Mouse (Mus musculus) T-cell, adult 2 months (primary cell): ENCODE data around the gene Gm27029.
"Not testable (repeated sequence)": the region's sequence is repeated elsewhere in the genome, so short reads cannot be mapped to it uniquely, and the experiment has no call there.

Experiments
- DNase-seq: peaks from one replicate; pipeline ENCODE4 v3.0.0; 2022; ENCODE audit warnings: low spot score

Gm27029 gene

GRCm38 (mm10) chr11:101455627-101456026, 31.0 kb upstream of the Gm27029 start:
- DNase-seq = no peak

GRCm38 (mm10) chr11:101454702-101455101, 30.1 kb upstream of the Gm27029 start:
- DNase-seq = no peak

DNA sequence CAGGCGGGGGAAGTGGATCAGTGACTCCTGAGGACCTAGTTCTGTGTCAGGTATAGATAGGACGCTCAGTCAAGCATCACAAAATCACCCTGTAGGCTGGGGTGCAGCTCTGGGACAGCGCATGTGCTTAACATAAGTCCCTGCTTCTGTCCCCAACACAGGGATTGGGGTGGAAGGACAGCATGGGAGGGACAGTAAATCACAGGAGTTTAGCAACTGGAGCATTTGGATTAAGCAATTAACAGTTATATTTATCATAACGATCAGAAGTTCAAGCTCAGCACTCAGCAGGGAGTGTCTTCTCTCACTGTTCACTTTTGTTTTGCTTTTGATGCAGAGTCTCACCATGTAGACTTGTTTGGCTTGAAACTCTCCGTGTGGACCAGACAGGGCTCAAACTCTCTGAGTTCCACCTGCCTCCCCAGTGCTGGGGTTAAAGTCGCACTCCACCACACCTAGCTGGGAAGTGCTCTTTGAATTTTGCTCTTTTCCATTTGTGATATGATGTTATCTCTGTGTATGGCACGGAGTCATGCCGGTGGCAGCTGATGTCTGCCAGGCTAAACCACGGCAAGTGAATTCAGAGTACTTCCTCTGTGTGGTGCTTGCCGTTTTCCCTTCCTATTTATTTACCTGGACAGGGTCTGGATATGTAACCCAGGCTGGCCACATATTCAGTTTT, 27.6 kb upstream of the Gm27029 start:
- DNase-seq = no peak

DNA sequence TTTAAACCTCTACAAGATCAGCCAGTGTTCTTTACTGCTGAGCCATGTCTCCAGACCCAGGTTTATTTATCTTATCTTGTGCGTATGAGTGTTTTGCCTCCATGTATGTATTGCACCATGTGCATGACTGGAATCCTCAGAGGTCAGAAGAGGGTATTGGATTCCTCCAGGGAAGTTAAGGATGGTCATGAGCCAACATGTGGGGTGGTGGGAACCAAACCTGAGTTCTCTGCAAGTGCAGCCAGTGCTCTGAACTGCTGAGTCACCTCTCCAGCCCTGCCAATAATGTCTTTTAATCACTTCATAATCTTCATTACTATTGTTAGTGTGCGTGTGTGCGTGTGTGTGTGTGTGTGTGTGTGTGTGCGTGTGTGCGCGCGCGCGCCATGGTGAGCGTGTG, 26.9 kb upstream of the Gm27029 start:
- no peak for DNase-seq

- DNase-seq = peak; percentile 34
Measured at GRCm38 (mm10) chr11:101450394-101450793, 25.8 kb upstream of the Gm27029 start.

DNA sequence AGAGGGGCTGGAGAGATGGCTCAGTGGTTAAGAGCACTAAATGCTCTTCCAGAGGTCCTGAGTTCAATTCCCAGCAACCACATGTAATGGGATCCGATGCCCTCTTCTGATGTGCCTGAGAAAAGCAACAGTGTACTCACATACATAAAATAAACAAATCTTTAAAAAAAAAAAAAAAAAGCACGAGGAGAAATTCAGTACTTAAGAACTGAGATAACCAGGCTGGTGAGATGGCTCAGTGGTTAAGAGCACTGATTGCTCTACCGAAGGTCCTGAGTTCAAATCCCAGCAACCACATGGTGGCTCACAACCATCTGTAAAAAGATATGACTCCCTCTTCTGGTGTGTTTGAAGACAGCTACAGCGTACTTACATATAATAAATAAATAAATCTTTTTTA, 25.0 kb upstream of the Gm27029 start:
- DNase-seq = not testable (repeated sequence)

DNA sequence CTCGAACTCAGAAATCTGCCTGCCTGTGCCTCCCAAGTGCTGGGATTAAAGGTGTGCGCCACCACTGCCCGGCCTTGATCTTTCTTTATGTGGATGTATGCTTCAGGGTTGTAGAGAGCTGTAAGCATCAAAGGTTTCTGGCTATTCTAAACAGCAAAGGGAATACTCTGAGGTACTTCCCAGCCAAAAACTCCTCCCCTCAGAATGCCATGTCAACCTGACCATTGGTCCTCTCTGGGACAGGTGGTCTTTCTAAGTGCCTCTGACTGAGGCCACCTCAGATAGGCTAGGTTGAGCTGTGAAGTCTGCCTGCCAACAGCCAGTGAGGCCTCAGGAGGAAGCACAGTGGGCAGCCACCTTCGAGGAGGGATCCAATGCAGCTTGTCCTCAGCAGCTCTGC, 24.3 kb upstream of the Gm27029 start:
- no peak for DNase-seq

DNA sequence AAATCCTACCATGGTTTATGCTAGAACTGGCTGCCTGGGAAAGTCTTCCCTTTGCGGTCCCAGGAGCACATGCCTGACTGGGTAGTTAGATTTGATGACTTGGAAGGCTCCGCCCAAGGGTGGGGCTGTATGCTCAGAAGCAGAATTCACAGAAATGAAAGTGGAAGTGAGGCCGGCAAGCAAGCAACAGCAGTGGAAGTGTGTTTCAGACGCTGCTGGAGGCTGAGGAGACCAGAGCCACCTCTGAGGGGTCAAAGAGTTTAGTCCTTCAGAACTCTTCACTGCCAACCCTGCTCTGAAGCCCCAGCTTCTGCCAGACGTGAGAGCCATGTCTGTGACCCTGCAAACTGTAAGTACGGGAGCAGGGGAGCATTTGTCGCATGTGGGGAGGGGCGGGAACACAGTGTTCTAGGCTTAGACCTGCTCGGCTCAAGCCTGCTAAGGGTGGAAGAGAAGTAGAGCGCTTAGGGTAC, 23.7 kb upstream of the Gm27029 start, which contains the start of gene Ifi35:
TSS of gene Ifi35 (plus strand) at position 134 of the 473 bp plus-strand sequence.
- peak; percentile 82 for DNase-seq

GRCm38 (mm10) chr11:101447786-101448185, 23.2 kb upstream of the Gm27029 start:
- peak; percentile 28 for DNase-seq

DNA sequence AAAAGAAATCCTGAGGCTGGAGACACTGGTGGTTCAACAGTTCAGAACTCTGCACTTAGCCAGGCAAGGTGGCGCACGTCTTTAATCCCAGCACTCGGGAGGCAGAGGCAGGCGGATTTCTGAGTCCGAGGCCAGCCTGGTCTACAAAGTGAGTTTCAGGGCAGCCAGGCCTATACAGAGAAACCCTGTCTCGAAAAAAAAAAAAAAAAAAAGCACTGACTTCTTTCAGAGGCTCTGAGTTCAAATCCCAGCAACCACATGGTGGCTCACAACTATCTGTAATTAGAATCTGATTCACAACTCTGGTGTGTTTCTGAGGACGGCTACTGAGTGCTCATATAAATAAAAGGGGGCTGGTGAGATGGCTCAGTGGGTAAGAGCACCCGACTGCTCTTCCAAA, 22.3 kb upstream of the Gm27029 start:
- DNase-seq = not testable (repeated sequence)

- no peak for DNase-seq
Measured at GRCm38 (mm10) chr11:101446319-101446718, 21.7 kb upstream of the Gm27029 start.

DNA sequence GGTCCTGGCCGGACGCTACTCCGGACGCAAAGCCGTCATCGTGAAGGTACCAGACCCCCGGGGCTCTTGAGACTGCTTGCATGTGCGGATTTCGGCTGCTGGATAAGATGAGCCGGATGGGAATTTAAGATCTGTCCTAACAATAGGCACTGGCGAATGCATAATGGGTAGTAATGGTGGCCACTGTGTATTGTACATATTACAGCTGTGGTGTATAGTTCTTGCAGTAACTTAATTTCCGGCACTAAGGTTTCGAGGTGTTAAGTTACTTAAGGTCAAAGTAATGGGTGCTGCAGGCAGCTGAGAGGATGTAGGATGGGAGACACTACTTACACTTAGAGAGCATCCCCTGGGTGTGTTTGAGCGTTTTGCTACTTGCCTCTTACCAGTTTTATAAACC, 18.2 kb upstream of the Gm27029 start:
- no peak for DNase-seq

- peak; percentile 99 for DNase-seq
Measured at GRCm38 (mm10) chr11:101442127-101442693, 17.6 kb upstream of the Gm27029 start, which contains the start of gene Rpl27. TSS of gene Rpl27 (plus strand) at chr11:101442298.

GRCm38 (mm10) chr11:101441450-101442126, 17.0 kb upstream of the Gm27029 start:
- DNase-seq = not testable (repeated sequence)

DNA sequence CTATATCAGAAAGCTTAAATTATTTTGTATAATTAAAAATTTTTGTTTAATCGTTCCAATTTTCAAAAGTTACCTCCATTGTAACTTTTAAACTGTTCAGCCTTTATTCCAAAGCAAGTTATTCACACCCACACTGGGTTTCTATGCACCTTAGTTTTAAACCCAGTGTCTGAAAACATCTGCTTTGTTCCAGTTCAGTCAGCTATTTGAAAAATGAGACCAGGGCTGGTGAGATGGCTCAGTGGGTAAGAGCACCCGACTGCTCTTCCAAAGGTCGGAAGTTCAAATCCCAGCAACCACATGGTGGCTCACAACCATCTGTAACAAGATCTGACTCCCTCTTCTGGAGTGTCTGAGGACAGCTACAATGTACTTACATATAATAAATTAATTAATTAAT, 13.4 kb upstream of the Gm27029 start:
- not testable (repeated sequence) for DNase-seq

DNA sequence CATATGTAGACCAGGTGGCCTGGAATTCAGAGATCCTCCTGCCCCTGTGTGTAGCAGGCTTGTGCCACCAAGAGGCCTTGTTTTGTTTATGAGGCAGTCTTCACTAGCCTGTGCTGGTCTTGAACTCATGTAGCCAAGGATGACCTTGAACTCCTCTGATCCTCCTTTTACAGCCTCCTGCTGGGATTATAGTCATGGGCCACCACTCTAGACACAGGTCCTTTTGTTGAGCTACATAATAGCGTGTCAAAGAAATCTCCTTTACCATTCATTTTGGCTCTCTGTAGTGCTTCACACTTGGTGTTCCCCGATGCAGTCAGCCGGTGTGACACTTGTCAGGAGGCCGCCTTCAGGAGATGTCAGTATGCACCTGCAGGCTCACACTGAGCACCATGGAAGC, 12.3 kb upstream of the Gm27029 start:
- DNase-seq = no peak

DNA sequence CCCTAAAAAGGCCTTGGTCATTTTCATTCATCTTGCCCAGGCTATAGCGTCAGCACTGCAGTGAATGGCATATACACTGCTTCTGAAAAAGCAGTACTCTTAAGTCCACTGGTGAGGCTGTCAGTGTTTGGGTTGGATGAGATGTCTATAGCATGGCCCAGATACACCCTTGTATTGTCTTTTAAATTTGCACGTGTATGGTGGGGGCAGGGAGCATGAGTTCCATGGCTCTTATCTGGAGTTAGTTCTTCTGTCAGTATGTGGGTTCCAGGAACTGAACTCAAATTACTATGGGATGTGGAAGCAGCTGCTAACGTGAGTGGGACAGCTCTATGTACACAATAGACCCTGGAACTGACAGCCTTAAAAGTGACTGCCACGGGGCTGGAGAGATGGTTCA, 11.2 kb upstream of the Gm27029 start:
- DNase-seq = no peak

GRCm38 (mm10) chr11:101433396-101433795, 8.8 kb upstream of the Gm27029 start:
- no peak for DNase-seq

- DNase-seq = no peak
Measured at GRCm38 (mm10) chr11:101431327-101431726, 6.7 kb upstream of the Gm27029 start.

DNA sequence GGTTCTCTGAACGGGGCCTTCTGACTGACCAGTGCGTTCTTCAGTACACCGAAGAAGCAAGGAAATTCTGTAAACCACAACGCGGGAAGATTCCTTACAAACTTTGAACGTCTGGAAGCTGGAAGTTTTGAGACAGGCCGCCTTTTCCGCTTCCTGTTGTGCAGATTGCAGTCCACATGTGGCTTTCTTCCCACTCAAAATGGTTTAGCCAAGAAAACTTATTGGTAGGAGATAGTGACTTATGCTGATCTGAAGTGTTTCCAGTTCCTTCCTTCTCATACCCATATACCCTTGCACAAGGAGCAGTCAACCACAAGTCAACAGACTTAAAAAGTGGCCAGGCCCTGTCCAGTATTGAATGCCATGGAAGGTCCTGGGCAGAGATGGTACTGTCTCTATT, 1.6 kb upstream of the Gm27029 start:
- DNase-seq = no peak

DNA sequence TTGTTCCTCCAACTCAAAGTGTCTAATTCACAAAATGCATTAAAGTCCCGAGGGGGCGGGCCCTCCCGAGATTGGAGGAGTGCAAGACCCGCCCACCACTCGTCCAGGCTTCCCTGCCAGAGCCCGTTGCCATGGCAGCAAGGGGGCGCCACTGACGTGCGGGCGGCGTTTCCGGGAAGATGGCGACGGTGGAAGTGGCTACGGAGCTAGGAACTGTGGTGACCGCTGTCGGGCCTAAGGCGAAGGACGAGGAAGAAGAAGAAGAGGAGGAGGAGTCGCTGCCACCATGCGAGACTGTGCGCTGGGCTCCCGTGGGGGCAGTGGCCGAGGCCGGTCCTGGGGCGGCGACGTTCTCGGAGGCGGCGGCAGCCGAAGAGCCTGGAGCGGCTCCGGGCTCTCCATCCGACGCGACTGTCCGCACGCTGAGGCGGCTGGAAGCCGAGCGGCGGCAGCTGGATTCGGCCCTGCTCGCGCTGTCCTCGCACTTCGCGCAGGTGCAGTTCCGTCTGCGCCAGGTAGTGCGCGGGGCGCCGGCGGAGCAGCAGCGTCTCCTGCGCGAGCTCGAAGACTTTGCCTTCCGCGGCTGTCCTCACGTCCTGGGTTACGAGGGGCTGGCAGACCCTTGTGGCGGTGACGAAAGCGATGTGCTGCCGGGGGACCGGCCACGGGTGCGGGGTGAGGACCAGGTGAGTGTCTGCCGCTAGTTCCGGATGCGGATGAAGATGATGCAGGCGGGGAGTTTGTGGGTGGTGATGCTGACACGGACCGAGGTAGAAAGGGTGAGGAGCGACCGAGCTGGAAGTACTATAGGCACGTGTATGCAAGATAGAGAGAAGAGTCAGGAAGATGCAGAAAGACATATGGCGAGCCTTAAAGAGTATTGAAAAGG, 573 bp upstream of the Gm27029 start, which contains the start of the genes Rundc1 and Ptges3l:
TSS of gene Rundc1 (plus strand) at position 161 of the 889 bp plus-strand sequence.
TSS of gene Ptges3l (minus strand) at position 409 of the 889 bp plus-strand sequence.
- DNase-seq = peak; percentile 98

- DNase-seq = no peak
Measured at GRCm38 (mm10) chr11:101420148-101420547, 4.4 kb downstream of the Gm27029 start.
